Mouse (Mus musculus): ENCODE measurements around the gene Rest.

DNA sequence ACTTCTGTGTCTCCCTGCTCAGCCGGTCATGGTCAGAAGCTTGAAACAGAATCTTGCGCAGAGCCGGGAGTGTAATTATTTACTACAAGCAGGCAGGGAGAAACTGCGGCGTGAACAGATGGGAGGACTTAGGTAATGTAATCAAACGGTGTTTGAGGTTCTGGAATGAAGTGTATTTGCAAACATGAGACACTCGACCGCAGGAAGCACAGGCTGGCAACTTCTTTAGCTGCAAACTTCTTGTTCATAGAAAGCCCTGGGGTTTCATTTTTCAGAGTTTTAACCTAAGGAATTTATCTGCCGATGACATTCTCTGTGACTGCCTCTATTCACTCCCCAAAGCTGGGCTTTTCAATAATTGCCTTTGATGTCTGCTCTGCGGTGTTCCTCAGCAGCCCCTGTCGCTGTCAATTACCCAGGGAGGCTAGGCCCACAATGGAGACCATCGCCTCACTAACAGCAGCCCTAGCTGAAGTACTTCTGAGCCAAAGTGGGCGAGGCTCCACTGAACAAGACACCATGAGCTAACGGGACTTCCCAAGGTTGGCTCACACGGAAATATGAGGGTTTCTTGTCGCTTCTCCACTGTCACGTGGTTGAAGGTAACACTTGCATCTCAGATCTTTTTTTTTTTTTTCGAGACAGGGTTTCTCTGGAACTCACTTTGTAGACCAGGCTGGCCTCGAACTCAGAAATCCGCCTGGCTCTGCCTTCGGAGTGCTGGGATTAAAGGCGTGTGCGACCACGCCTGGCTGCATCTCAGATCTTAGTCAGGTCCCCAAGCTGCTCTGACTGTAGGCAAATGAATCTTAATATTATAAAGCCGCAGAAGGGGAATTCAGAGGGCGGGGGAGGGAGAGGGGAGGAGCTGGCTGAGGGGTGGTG, 19.3 kb upstream of the Rest start:
- TF ChIP-seq GATA1 (IDR thresholded peaks at IDR 0.05; ENCODE audit: low read length) (no peak), TAL1 (IDR thresholded peaks at IDR 0.05; ENCODE audit: low read length) (no peak)
